Mouse (Mus musculus): ENCODE results near the gene Olfr556.

- TF ChIP-seq HCFC1 (IDR thresholded peaks at IDR 0.05; ENCODE audit: low read depth, low read length): no peak
- TF ChIP-seq GATA1 (IDR thresholded peaks at IDR 0.05; ENCODE audit: low read depth, low read length): no peak
- TF ChIP-seq MEF2A (IDR thresholded peaks at IDR 0.05; ENCODE audit: extremely low read depth, insufficient replicate concordance, low read depth, low read length, poor library complexity, severe bottlenecking): no peak
- no peak for TF ChIP-seq E2F4 (IDR thresholded peaks at IDR 0.05; ENCODE audit: borderline replicate concordance, low read depth, low read length)
- peak in 2 of 3 experiments; percentile 27 to 62; a peak in 4 of 6 replicates for TF ChIP-seq CTCF (IDR thresholded peaks at IDR 0.05 in 2 of 3, conservative IDR thresholded peaks at IDR 0.05 in 1 of 3; ENCODE audit: control insufficient read depth in 1 of 3, insufficient read depth in 1 of 3, low read depth in 2 of 3, low read length in 3 of 3, poor library complexity in 1 of 3, severe bottlenecking in 1 of 3)
- TF ChIP-seq SMC3 (IDR thresholded peaks at IDR 0.05; ENCODE audit: low read depth, low read length): peak; percentile 69
- TF ChIP-seq POLR2A (IDR thresholded peaks at IDR 0.05; ENCODE audit: control insufficient read depth in 1 of 2, insufficient read depth in 1 of 2, low read depth in 1 of 2, low read length in 2 of 2, poor library complexity in 1 of 2): no peak
- TF ChIP-seq ZKSCAN1 (IDR thresholded peaks at IDR 0.05; ENCODE audit: low read depth, low read length): no peak
- peak; percentile 59 for TF ChIP-seq RAD21 (IDR thresholded peaks at IDR 0.05; ENCODE audit: low read depth, low read length)
These were observed 679 bp downstream of the Olfr556 start for GRCm38 (mm10) chr7:102665378-102665777.

Measured in MEL (cell line).